Mouse (Mus musculus) lung, postnatal 0 days (tissue): ENCODE data around the gene Tmigd3. TPM values are rescaled to one million over a fixed set of nuclear protein-coding genes. Genes with fewer than 3 reads are reported as not detected.
"Not testable (repeated sequence)": the region's sequence is repeated elsewhere in the genome, so short reads cannot be mapped to it uniquely, and the experiment has no call there.

Experiments
- ATAC-seq: fragments of 200-750 bp; cut with Nextera tagmentation; 2 replicates; pipeline ENCODE4 v1.8.0; 2017; ENCODE audit warnings: moderate library complexity
- DNase-seq: peaks from one replicate; pipeline ENCODE4 v3.0.0-alpha.2; 2016; ENCODE audit warnings: low spot score
- H3K27ac ChIP-seq: fragments of 300-500 bp; sonication (generic); 2 replicates; pipeline ENCODE4 v1.5.1; 2014; ENCODE audit warnings: antibody characterized with exemption, mild to moderate bottlenecking, low read length, mixed read lengths
- H3K27me3 ChIP-seq: fragments of 300-500 bp; sonication (generic); replicated peaks from 2 replicates; pipeline ENCODE4 v1.6.1; 2014; ENCODE audit warnings: low read length, mixed read lengths; ENCODE audit not compliant: insufficient read depth
- H3K36me3 ChIP-seq: fragments of 300-500 bp; sonication (generic); 2 replicates; pipeline ENCODE4 v1.6.1; 2014; ENCODE audit warnings: low read length, mixed read lengths; ENCODE audit not compliant: insufficient read depth
- H3K4me1 ChIP-seq: fragments of 300-500 bp; sonication (generic); 2 replicates; pipeline ENCODE4 v1.6.1; 2014; ENCODE audit warnings: antibody characterized with exemption, low read depth, low read length, mixed read lengths; ENCODE audit not compliant: insufficient read depth
- H3K4me2 ChIP-seq: fragments of 300-500 bp; sonication (generic); replicated peaks from 2 replicates; pipeline ENCODE4 v1.6.1; 2014; ENCODE audit warnings: low read depth, mild to moderate bottlenecking, low read length, moderate library complexity, mixed read lengths
- H3K4me3 ChIP-seq: fragments of 300-500 bp; sonication (generic); 2 replicates; pipeline ENCODE4 v1.5.1; 2014; ENCODE audit warnings: low read depth, low read length
- H3K9ac ChIP-seq: fragments of 300-500 bp; sonication (generic); replicated peaks from 2 replicates; pipeline ENCODE4 v1.6.1; 2014; ENCODE audit warnings: low read depth, mild to moderate bottlenecking
- H3K9me3 ChIP-seq: fragments of 300-500 bp; sonication (generic); 2 replicates; pipeline ENCODE4 v1.6.1; 2016; ENCODE audit warnings: low read length, mixed read lengths
- CTCF ChIP-seq: IDR thresholded peaks from 2 replicates; pipeline ENCODE4 v1.5.1; 2016; ENCODE audit warnings: antibody characterized with exemption, mild to moderate bottlenecking
- EP300 ChIP-seq: IDR thresholded peaks from 2 replicates; pipeline ENCODE4 v1.6.1; 2016; ENCODE audit warnings: antibody characterized with exemption, mild to moderate bottlenecking, control low read depth
- WGBS: fragments of 180-500 bp; shearing (Covaris S2); extraction: QIAGEN DNeasy Blood & Tissue Kit; methylation state at CpG from one replicate; pipeline ENCODE4 v1.1.7; 2014; 5-methylcytosine and 5-hydroxymethylcytosine counted together
- polyA plus RNA-seq: library from polyadenylated mRNA; unstranded; fragments of >200 nt; fragmentation: Nextera tagmentation; extraction: Ambion mirVana; gene quantifications from 2 replicates; pipeline ENCODE4 v1.2.1, GENCODE M21; 2015

Tmigd3 gene
- polyA plus RNA-seq, 1 experiment from 2014 or later, result 1.5 TPM

DNA sequence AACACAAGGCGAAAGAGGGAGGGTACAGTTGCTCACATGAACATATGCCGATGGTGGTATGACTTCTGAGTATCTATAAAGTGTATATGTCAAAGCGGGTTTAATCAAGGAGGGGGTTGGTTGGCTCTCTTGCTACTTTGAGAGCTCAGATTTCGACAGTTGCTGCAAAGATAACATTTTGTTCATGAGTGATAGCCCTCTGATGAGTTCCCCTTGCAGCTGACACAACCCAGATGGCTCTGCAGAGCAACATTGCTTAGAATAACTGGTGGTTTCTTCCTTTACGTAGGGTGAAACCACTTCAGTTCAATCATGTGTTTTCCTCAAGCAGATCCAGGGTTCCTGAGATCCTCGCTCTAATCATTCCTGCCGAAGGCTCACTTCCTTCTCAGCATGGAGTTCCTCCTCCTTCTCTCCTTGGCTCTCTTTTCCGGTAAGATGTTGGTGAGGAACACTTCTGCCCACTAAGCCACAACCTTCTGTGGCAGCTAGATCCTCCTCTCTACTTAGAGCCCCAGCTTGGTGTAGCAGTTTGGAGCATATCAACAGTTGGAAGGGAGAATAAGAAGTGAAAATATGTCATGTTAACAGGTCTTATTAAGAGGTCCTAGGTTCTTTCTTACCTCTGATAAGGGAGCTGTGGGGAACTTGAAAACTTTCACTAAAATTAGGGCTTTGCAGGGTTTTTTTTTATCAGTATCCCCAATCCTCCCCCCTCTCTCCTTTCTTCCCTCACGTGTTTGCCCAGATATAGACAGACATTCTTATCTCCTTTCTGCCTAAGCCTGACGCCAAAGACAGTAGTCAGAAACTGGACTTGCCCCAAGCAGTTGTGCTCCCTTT lies 43.4 kb downstream of the Tmigd3 start:
- TF ChIP-seq EP300, result no peak
- no peak for TF ChIP-seq CTCF
- H3K4me3 ChIP-seq, result no peak overlapping the region
- no peak overlapping the region for H3K9ac ChIP-seq
- peak overlapping the region; percentile 67 for H3K27ac ChIP-seq
- no peaks in the 10 kb centered on the region for H3K27me3 ChIP-seq
- H3K4me1 ChIP-seq, result peaks cover 8% of the 10 kb centered on the region; the same call in 1 of the 2 replicates
- no peaks in the 10 kb centered on the region for H3K36me3 ChIP-seq
- DNase-seq (peak; percentile 33), ATAC-seq (no peak)
- 18% methylated on average over 10 of the region's 10 CpGs for WGBS
- H3K4me2 ChIP-seq, result no peak overlapping the region
- no peaks in the 10 kb centered on the region for H3K9me3 ChIP-seq

DNA sequence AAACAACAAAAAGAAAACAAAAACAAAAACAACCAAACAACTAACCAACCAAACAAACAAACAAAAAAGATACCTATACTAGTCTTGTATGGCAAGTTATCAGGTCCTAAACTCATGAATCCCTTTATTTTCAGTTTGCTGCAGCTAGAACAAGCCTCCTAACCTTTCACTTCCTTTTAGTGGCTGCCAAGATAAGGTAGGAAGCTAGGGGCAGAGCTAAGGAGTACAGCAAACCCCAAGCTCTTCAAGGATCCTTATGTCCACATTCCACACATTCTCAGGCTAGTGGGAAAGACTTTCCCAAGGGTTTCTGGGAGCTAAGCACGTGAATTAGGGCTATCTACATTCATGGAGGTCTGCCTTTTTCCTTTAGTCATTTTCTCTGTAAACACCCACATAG lies 44.6 kb downstream of the Tmigd3 start:
- 12% methylated on average over 1 of the region's 1 CpGs for WGBS
- peak; percentile 89 for DNase-seq

DNA sequence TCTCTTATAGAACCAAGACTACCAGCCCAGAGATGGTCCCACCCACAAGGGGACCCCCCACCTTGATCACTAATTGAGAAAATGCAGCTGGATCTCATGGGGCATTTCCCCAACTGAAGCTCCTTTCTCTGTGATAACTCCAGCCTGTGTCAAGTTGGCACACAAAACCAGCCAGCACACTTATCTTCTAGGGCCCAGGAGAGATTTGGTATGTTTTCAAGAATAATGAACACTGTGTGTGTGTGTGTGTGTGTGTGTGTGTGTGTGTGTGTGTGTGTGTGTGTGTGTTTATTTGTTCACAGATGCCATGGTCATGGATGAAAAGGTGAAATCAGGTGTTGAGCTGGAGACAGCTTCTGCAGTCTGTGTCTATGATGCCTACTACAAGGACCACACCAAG lies 45.8 kb downstream of the Tmigd3 start:
- H3K27me3 ChIP-seq, H3K4me1 ChIP-seq, H3K9me3 ChIP-seq, ATAC-seq, H3K4me2 ChIP-seq, H3K27ac ChIP-seq, H3K36me3 ChIP-seq, DNase-seq, H3K9ac ChIP-seq, H3K4me3 ChIP-seq: not testable (repeated sequence)

More for the DNA sequence above, 44.6 kb downstream of the Tmigd3 start:
- Histone ChIP-seq H3K9me3 (no peaks in the 10 kb centered on the region), H3K4me1 (peaks cover 8% of the 10 kb centered on the region; the same call in 1 of the 2 replicates), H3K27me3 (no peaks in the 10 kb centered on the region), H3K9ac (no peak overlapping the region), H3K4me3 (no peak overlapping the region), H3K36me3 (no peaks in the 10 kb centered on the region), H3K27ac (peak overlapping the region; percentile 34; the same call in 1 of the 2 replicates), H3K4me2 (no peak overlapping the region)
- ATAC-seq, result peak; percentile 87
- TF ChIP-seq CTCF (peak; percentile 41), EP300 (peak; percentile 92)

DNA sequence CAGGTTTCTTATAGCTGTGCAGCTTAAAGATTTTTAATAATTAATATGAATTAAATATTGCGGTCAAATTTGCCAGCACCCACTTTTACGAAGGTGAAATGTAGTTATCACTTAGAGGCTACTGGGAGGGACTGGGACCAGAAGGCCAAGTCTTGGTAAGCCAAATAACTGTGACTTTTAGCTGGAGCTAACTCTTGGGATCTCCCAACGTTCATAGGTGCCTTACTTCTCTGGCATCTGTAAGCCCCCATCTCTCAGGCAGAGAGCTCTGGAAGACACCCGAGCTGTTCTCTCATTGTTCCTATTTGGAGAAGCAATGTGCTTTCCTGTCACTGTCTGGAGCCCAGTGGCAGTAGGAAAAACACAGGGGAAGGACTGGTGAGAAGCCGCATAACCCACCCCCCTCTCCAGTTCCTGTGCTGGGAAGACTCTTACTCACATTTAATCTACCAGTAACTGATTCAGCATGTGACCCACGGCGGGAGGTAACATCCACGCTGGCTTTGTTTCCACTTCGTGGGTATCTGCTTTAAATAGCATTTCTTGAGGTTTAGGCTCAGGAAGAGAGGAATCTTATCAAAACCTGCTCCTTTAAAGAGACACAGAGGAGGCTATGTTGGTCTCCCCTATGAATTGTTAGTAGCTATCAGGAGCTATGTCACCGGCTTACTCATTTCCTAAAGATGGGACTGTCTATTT lies 47.1 kb downstream of the Tmigd3 start:
- DNase-seq, result no peak

DNA sequence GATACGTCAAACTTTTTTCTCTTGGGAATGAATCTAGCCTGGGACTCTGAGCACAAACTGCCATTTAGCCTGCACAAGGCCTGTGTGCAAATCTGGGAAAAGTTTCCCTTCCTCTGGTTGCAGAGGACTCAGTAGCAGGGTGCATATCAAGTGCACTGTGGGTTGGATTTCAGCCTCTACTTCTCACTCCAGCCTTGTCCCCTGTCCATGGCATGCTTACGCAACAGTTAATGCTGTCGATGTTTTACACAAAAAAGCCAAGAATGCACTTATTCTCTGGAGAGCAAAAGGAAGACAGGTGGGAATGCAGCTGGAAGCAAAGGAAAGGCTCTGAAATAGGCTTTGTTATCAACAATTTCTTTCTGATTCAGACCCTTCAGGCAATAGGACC lies 47.6 kb downstream of the Tmigd3 start:
- Histone ChIP-seq H3K4me3 (no peak overlapping the region), H3K36me3 (no peaks in the 10 kb centered on the region), H3K9me3 (no peaks in the 10 kb centered on the region), H3K9ac (no peak overlapping the region), H3K27ac (no peak overlapping the region), H3K4me1 (no peaks in the 10 kb centered on the region), H3K27me3 (no peaks in the 10 kb centered on the region), H3K4me2 (no peak overlapping the region)
- WGBS, result 51% methylated on average over 3 of the region's 3 CpGs
- TF ChIP-seq EP300 (no peak), CTCF (no peak)
- ATAC-seq (no peak), DNase-seq (no peak)

More for the DNA sequence above, 47.1 kb downstream of the Tmigd3 start:
- no peak for TF ChIP-seq EP300
- no peak for TF ChIP-seq CTCF
- Histone ChIP-seq H3K4me3 (no peak overlapping the region), H3K36me3 (no peaks in the 10 kb centered on the region), H3K27me3 (no peaks in the 10 kb centered on the region), H3K4me1 (no peaks in the 10 kb centered on the region; the same call in 1 of the 2 replicates), H3K27ac (no peak overlapping the region), H3K4me2 (no peak overlapping the region), H3K9ac (no peak overlapping the region), H3K9me3 (no peaks in the 10 kb centered on the region)
- no peak for ATAC-seq
- 58% methylated on average over 10 of the region's 10 CpGs for WGBS

DNA sequence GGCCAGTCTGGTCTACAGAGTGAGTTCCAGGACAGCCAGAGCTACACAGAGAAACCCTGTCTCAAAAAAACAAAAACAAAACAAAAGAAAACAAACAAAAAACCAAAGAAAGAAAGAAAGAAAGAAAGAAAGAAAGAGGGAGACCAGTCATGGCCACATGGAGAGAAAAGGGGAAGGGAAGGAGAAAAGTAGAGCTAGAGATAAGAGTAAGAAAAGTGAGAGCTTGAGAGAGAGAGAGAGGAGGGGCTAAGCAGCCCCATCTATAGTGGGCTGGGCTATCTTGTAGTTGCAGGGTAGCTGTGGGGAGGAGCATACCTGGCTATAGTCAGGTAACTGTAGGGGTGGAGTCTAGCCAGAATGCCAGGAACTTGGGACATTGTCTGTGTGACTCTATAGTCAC lies 50.0 kb downstream of the Tmigd3 start:
- H3K4me1 ChIP-seq, H3K4me2 ChIP-seq, H3K27ac ChIP-seq, ATAC-seq, H3K4me3 ChIP-seq, H3K27me3 ChIP-seq, H3K36me3 ChIP-seq, H3K9ac ChIP-seq, H3K9me3 ChIP-seq, DNase-seq: not testable (repeated sequence)
